Mouse (Mus musculus) thymus, postnatal 25 days (tissue): ENCODE results near the gene Gm29735.
"Not testable (repeated sequence)": the region's sequence is repeated elsewhere in the genome, so short reads cannot be mapped to it uniquely, and the experiment has no call there.

ENCODE experiments used
- DNase-seq: peaks from one replicate; pipeline ENCODE4 v3.0.0; 2022

The Gm29735 gene

DNA sequence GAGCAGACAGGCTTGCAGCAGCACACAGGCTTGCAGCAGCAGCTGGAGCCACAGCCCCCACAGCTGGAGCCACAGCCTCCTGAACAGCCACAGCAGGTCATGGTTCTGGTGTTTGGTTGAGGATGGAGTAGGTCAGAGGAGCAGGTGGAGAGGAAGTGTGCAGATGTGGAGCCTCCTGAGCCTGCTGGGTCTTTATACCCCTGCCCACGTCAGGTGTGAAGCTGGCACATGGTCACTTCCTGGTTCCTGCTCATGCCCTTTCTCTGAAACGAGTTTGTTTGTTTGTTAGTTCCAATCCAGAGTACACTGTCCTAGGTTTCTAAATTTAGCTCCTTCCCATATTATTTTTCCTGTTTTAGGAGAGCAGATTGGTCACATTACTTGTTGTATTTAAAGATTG is at the start of gene Gm29735:
Gm29735 (minus strand) TSS at position 101 of the 400 bp plus-strand sequence.
- DNase-seq: not testable (repeated sequence)

DNA sequence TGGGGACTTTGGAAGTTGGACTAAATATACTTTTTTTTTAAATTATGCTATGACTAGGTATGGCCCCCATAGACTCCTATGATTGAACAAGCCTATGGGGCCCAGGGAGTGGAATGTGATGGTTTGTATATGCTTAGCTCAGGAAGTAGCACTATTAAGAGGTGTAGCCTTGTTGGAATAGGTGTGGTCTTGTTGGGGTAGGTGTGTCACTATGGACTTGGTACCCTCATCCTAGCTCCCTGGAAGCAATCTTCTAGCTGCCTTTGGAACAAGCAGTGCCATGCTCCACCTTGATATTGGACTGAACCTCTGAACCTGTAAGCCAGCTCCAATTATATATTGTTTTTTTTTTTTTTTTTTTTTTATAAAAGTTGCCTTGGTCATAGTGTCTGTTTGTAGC is 48.6 kb upstream of the Gm29735 start:
- no peak for DNase-seq

DNA sequence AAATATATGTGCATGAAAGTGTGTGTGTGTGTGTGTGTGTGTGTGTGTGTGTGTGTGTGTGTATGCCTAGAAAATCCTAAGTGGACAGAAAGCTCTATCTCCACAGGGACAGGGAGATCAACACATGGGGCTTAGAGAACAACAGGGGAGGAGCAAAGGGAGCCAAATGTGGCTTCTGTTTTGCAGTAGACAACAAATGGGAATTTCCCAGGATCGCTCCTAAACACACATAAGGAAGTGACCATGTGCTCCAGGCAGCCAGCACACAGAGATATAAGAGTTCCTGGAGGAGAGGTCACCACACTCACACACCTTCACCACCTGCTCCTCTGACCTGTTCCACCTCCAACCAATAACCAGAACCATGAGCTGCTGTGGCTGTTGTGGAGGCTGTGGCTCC is 44.2 kb upstream of the Gm29735 start, which contains the start of gene Krtap5-3:
Krtap5-3 (plus strand) TSS at position 301 of the 400 bp plus-strand sequence.
- DNase-seq: no peak

DNA sequence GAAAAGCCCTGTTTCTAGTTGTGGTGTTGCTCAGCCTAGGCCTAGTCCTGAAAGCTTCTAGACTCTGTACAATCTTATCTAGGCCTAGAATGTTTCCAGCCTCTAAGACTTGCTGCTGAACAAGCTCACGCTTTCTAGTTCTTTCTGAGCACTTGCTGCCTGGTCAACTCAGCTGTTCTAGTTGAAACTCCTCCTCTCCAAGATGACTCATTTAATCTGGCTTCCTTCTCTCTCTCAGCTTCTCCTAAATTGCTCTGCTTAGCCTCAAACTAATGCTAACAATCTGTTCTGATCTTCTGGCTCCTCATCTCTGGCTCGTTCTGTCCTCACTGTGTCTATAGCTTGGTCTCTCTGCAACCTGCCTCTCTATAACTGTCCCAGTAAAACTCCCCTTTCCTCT is 41.8 kb upstream of the Gm29735 start:
- no peak for DNase-seq

DNA sequence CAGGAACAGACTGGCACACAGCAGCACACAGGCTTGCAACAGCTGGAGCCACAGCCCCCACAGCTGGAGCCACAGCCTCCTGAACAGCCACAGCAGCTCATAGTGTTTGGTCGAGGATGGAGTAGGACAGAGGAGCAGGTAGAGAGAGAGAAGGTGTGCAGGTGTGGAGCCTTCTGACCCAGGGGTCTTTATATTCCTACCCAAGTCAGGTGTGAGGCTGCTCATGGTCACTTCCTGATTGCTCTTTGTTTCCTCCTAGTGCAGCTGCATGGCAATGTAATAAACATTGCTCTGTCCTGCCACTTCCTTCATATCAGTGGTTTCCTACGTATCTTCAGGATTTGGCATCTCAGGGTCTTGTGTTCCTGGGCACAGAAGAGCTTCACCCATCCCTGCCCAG is 33.4 kb upstream of the Gm29735 start, which contains the start of gene Gm10153:
Gm10153 (minus strand) TSS at position 101 of the 400 bp plus-strand sequence.
- DNase-seq: no peak

DNA sequence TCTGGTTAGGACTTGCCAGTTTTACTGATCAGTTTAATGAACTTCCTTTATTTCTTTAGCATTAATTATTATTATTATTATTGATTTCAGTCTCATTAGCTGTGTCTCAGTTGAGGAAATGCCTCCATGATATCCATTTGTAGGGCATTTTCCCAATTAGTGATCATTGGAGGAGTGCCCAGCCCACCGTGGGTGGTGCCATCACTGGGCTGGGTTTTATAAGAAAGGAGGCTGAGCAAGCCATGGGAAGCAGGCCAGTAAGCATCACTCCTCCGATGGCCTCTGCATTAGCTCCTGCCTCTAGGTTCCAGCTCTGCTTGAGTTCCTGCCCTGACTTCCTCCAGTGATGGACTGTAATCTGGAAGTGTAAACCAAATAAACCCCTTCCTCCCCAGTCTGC is 31.2 kb upstream of the Gm29735 start:
- no peak for DNase-seq

DNA sequence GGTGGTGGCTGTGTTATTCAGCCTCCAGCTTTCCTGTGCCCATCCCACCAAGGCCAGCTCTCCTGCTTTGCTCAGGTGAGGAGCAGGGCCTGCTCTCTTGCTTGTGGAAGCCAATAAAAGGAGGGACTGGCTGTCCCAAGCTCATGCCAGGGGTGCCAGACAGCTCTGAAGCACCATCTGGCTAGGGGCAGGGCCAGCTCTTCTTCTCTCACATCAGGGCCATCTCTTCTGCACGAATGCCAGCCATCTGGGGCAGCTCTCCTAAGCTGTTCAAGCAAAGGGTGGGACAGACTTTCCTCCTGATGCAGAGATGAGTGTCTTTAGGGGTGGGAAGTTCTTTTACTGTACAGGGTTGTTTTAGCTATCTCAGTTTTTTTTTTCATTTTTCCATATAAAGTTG is 24.1 kb upstream of the Gm29735 start:
- DNase-seq: no peak

DNA sequence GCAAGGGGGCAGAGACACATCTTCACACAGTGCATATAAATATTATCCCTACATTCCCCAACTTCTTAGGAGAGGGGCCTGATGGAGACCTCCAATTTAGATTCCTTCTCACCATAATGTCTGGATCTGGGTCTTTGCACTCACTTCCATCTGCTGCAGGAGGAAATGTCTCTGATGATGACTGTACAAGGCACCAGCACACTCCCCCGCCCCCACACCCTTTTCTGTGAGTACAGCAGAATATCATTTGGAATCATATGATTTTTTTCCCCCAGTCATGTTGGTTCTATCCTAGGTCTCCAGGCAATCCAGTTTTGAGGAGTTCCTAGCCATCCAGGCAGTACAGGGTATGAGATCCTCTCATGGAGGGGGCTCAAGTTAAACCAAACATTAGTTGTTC is 21.8 kb upstream of the Gm29735 start:
- no peak for DNase-seq

DNA sequence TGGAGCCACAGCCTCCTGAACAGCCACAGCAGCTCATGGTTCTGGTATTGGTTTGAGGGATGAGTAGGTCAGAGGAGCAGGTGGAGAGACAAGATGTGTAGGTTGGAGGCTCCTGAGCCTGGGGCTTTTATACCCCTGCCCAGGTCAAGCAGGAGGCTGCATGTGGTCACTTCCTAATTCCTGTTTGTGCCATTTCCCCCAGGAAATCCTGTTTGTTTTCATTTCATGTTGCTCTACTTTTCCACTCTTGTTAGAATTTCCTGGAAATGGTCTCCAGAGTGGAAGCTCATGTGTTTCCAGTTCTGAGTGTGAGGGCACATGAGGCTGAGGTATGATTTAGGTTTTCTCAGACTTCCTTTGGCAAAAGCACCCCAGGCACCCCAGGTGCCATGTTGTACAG is 19.0 kb upstream of the Gm29735 start, which contains the start of gene Krtap5-2:
Krtap5-2 (minus strand) TSS at position 101 of the 400 bp plus-strand sequence.
- not testable (repeated sequence) for DNase-seq

DNA sequence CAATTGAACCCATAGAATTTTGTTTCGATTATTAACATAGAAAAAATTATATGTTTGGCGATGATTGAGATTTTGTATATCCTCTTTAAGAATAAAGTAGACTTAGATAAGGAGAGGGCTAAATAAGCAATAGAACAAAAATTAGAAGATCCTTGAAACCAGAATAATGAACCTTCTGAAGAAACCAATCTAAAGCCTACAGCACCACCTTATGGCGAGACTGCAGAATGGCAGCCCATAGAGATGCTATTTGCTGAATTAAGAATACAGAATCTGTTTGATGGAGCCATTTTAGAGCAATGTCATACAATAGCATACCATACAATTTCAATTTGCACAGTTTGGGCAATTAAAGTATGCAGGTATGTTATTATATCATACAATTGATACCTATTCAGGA is 12.9 kb upstream of the Gm29735 start:
- no peak for DNase-seq

DNA sequence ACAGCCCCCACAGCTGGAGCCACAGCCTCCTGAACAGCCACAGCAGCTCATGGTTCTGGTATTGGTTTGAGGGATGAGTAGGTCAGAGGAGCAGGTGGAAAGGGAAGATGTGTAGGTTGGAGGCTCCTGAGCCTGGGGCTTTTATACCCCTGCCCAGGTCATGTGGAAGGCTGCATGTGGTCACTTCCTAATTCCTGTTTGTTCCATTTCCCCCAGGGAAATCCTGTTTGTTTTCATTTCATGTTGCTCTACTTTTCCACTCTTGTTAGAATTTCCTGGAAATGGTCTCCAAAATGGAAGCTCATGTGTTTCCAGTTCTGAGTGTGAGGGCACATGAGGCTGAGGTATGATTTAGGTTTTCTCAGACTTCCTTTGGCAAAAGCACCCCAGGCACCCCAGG is 8.7 kb upstream of the Gm29735 start, which contains the start of gene Gm4553:
Gm4553 (minus strand) TSS at position 101 of the 400 bp plus-strand sequence.
- not testable (repeated sequence) for DNase-seq

DNA sequence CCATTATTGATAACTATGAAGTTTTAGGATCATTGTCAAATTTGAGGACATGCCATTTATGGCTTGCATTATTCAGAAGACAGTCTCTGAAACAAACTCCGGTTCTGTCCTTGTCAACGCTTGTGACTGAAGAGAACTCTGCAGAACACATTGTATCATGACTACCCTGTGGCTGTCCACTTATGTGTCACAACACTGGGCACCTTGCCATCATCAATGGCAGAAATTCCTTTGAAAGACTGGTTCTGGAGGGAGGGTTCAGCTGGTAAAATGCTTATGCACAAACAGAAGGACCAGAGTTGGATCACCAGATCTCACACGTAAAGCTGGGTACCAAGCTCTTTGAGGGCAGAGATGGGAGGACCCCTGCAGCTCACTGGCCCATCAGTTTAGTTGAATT is 2.5 kb upstream of the Gm29735 start:
- DNase-seq: no peak

DNA sequence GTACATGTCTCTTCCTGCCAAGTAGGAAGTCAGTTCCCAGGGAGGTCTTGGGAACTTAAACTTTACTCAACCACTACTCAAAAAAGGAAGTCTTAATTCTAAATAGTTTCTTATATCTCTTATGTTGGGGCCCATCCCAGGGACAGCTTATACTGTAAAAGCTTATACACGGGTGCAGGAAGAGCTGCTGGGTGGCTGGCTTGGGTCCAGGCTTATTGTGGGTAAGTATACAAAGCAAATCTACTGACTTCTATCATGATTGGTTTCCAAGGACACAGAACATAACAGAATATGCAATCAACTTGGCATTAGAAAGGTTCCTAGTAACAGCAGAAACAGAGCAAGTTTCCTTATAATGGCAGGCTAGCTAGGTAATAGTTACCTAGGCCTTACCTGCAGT is 1.6 kb downstream of the Gm29735 start:
- DNase-seq: no peak

DNA sequence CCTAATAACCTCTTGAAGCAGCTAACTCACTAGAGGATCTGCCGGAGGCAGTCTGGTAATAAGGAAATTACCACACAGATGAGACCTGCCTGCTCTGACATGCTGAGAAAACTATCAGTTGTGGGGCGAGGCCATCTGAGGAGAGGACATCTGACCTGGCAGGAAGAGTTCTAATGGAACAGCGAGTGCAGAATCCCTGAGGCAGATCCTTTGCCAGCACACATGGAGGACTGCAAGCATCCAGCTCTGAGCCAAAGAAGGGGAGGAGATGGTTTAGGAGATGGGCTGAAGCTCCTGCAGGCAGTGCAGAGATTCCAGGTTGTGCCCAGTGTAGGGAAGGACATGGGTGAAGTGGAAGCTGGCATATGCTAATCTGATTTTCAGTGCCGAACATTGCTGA is 4.7 kb downstream of the Gm29735 start:
- DNase-seq: no peak

DNA sequence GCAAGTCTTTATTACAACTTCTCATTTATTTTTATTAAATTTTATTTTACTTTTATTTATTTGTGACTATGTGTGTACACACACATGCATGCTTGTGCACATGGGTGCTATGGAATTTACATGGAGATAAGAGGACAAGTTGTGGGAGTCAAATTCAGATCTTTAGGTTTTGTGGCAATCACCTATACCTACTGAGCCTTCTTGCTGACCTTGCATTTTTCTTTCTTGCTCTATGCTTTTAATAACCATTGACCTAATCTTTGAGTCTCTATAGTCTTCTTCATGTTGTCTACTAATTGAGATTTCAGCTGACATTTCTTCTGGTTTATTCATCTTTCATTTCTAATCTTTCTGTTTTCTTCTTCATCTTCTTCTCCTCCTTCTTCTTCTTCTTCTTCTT is 8.3 kb downstream of the Gm29735 start:
- no peak for DNase-seq

DNA sequence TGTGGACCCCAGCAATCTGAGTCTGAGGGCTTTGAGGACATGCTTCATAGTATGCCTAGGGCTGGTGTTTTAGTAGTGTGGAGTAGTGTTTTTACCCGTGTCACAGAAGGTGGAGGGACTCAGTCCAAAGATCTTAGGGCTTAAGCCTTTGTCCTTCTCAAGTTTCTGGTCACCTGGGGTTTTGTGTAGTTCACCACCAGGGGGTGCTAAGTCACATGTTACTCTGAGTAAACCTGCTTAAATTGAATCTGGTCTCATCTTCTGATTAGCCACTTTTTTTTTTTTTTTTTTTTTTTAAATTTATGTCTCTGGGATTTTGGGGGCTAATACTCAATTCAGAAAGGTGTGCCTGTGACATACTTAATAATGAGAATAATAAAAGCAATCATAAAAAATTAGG is 10.9 kb downstream of the Gm29735 start:
- DNase-seq: peak; percentile 32

DNA sequence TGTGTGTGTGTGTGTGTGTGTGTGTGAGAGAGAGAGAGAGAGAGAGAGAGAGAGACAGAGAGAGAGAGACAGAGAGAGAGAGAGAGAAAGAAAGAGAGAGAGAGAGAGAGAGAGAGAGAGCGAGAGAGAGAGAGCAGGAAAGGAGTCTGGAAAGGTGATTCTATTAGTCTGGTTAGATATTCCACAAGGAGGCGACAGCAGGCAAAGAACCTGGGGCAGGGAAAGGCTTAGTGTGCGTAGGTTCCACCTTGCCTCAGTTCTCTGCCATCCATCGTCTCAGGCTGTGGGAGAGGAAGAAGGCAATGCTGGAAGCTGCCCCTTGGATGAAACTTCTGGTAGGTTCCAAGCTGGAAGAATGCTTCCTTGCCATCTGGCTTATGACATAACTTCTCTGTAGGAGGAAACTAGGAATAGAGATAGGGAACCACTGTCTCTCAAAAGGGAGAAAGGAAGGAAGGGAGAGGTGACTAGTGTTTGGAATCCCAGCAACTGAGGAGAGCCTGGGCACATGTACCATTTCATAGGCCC is 11.4 kb downstream of the Gm29735 start:
- DNase-seq: no peak

DNA sequence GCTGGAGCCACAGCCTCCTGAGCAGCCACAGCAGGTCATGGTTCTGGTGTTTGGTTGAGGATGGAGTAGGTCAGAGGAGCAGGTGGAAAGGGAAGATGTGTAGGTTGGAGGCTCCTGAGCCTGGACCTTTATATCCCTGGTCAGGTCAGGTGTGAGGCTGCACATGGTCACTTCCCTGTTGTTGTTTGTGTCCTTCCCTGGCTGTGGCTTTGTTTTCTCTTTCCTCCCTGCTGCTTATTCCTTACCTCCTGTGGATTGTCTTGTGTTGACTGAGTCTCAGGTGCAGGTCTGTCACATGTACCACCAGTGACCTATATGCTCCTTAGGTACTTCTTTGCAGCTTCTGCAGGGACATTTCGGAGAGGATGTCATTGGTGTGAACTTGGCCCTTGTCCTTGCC is 12.4 kb downstream of the Gm29735 start, which contains the start of gene Gm45337:
Gm45337 (minus strand) TSS at position 101 of the 400 bp plus-strand sequence.
- no peak for DNase-seq

DNA sequence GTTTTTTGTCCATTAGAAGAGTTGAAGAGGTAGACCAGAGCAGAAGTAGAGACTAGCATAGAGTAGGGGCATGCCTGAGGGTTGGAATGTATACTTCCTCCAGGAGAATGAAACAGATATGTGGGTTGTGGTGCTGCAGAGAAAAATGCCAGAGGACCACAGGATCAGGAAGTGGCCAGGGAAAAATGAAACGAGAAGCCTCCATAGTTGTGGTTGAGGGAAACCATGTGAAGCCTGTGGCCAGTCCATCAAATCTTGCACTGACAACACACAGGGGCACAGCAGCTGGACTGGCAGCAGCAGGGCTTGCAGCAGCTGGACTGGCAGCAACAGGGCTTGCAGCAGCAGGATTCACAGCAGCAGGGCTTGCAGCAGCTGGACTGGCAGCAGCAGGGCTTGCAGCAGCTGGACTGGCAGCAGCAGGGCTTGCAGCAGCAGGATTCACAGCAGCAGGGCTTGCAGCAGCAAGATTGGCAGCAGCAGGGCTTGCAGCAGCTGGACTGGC is 13.4 kb downstream of the Gm29735 start:
- DNase-seq: not testable (repeated sequence)

DNA sequence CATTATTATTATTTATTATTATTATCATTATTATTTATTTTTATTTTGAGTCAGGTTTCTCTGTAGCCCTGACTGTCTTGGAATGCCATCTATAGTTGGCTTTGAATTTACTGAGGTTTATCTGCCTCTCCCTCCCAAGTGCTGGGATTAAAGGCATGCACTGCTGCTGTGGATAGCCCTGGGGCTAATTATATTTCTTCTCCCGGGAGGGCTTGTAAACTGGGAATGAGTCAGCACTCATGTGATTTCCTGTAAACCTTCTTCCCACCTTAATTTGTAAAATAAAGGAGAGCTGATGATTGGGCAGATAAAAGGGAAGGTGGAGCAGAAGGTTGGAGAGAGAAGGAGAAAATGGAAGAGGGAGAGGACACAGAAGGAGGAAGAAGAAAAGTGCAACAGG is 16.2 kb downstream of the Gm29735 start:
- no peak for DNase-seq

DNA sequence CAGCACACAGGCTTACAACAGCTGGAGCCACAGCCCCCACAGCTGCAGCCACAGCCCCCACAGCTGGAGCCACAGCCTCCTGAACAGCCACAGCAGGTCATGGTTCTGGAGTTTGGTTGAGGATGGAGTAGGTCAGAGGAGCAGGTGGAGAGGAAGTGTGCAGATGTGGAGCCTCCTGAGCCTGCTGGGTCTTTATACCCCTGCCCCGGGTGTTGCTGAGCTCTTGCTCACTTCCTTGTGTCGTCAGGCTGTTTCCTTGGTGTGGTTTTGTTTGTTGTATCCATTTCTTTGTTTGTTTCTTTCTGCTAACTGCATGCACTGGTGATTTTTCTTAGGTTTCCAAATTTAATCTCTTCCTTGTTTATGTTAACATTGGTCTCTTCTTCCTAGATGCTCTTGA is 21.0 kb downstream of the Gm29735 start, which contains the start of gene Gm39115:
Gm39115 (minus strand) TSS at position 101 of the 400 bp plus-strand sequence.
- DNase-seq: not testable (repeated sequence)

DNA sequence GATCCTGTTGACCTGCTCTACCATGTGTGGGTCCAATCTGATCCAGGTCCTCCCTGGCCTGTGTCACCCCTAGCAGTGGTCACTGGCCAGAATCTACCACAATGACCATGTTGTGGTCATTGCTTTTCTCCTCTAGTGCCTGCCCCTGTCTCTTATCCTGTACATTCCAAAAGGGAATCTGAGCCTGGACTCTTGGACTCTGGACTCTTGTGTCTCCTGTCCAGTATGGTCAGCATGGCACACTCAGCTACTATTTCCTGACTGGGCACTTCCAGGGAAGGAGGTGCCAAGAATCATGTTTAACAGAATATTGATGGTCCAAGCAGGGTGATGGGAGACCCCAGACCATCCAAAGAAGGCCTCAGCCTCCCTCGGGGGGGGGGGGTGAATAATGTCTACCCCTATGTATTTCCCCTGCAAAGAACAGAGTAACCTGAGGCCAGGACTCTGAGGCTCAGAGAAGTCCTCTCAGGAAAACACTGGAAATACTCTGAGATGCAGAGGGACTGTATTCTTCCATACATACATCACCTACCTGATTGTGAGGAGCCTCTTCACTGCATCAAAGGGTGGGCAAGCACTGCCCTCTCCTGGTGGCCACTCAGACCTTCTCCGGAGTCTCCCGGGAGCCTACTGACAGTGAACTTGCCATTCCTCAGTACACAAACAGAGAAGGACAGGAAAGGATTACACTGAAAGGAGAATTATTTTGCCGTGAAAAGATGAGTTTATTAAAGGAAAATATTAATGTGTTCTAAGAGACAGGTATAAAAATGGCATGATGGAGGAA is 22.5 kb downstream of the Gm29735 start:
- DNase-seq: no peak

DNA sequence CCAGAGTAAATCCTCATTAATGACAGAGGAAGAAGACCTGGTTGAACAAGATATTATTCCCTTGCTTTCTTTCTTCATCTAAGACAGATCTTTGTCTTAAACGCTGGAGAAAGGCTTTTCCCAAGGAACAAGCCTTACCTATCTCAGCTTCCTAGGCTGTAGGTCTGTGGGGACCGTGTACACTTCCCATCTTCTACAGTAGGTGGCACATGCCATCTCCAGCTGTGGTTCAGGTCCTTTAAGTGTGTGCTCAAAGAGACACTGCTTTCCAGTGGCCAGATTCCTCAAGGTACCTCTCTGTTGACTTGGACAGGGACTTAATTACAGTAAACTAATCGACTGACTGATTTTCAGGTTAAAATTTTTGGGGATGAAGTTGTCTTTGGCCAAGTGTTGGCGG is 28.1 kb downstream of the Gm29735 start:
- DNase-seq: no peak

DNA sequence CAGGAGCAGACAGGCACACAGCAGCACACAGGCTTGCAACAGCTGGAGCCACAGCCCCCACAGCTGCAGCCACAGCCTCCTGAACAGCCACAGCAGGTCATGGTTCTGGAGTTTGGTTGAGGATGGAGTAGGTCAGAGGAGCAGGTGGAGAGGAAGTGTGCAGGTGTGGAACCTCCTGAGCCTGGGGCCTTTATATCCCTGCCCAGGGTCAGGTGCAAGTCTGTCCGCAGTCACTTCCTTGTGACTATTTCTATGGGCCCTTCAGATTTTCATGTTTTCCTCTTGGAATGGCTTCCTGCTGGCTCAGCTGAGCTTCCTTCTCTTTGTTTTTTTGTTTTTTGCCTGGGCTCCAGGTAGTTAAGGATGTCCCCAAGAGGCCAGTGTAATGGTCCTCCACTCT is 36.3 kb downstream of the Gm29735 start, which contains the start of gene Gm45618:
Gm45618 (minus strand) TSS at position 101 of the 400 bp plus-strand sequence.
- not testable (repeated sequence) for DNase-seq
